Mouse (Mus musculus) liver, adult 2 months (tissue): ENCODE data around the gene Zfp423. TPM values are rescaled to one million over a fixed set of nuclear protein-coding genes. Genes with fewer than 3 reads are reported as not detected.
A peak's percentile ranks its signal among the peaks of the same experiment; 100 is the strongest.

ENCODE experiments used
- DNase-seq: peaks from one replicate; pipeline ENCODE4 v3.0.0-alpha.2; 2011; ENCODE audit warnings: low read depth, low spot score; ENCODE audit errors: extremely low read depth
- H3K27ac ChIP-seq: fragments of 200-500 bp; replicated peaks from 2 replicates; pipeline ENCODE4 v1.5.1; 2012; ENCODE audit warnings: low read depth, mild to moderate bottlenecking, control low read depth, inconsistent platforms, low read length; ENCODE audit not compliant: insufficient read depth
- H3K27me3 ChIP-seq: fragments of 200-500 bp; 2 replicates; pipeline ENCODE4 v1.6.1; 2012; ENCODE audit warnings: mild to moderate bottlenecking, moderate library complexity, low read length, inconsistent platforms; ENCODE audit not compliant: control insufficient read depth, insufficient read depth
- H3K36me3 ChIP-seq: fragments of 200-500 bp; 2 replicates; pipeline ENCODE4 v1.6.1; 2012; ENCODE audit warnings: low read length, inconsistent platforms; ENCODE audit not compliant: control insufficient read depth, insufficient read depth
- H3K4me1 ChIP-seq: fragments of 200-500 bp; 2 replicates; pipeline ENCODE4 v1.6.1; 2011; ENCODE audit warnings: low read length; ENCODE audit not compliant: control insufficient read depth, insufficient read depth
- H3K4me3 ChIP-seq: fragments of 200-500 bp; 2 replicates; pipeline ENCODE4 v1.5.1; 2011; ENCODE audit warnings: low read depth, mild to moderate bottlenecking, control low read depth, low read length, moderate library complexity; ENCODE audit not compliant: insufficient read depth
- H3K79me2 ChIP-seq: fragments of 200-500 bp; 2 replicates; pipeline ENCODE4 v1.6.1; 2012; ENCODE audit warnings: inconsistent platforms, mild to moderate bottlenecking, low read length, moderate library complexity; ENCODE audit not compliant: control insufficient read depth, insufficient read depth
- H3K9ac ChIP-seq: fragments of 200-500 bp; 2 replicates; pipeline ENCODE4 v1.6.1; 2012; ENCODE audit warnings: low read depth, mild to moderate bottlenecking, control low read depth, inconsistent platforms, low read length
- CTCF ChIP-seq: fragments of 200-500 bp; IDR thresholded peaks from 2 replicates; pipeline ENCODE4 v1.5.1; 2011; ENCODE audit warnings: low read depth, low read length, control low read depth
- POLR2A ChIP-seq: fragments of 200-500 bp; IDR thresholded peaks from 2 replicates; pipeline ENCODE4 v1.6.1; 2011; ENCODE audit warnings: low read length, control low read depth; ENCODE audit not compliant: insufficient read depth; ENCODE audit errors: extremely low read depth
- WGBS: fragments of 180-500 bp; shearing (Covaris S2); methylation state at CpG from one replicate; pipeline ENCODE4 v1.1.7; 2018; 5-methylcytosine and 5-hydroxymethylcytosine counted together
- polyA plus RNA-seq: library from polyadenylated mRNA; depleted of rRNA; stranded (reverse); fragments of >200 nt; gene quantifications from 2 replicates; pipeline ENCODE4 v1.2.3, GENCODE M21; 2012
- total RNA-seq: library from RNA; depleted of rRNA; stranded (reverse); fragments of >200 nt; gene quantifications from 2 replicates; pipeline ENCODE4 v1.2.3, GENCODE M21; 2014

Gene Zfp423
- total and polyA plus RNA-seq, 2 experiments: 0.18 to 0.31 TPM

- 2% methylated on average over 50 of the region's 50 CpGs for WGBS
- Histone ChIP-seq H3K4me1 (no peaks in the 10 kb centered on the region), H3K4me3 (peak overlapping the region; percentile 13; the same call in 1 of the 2 replicates), H3K27ac (no peak overlapping the region), H3K27me3 (peaks cover 19% of the 10 kb centered on the region), H3K79me2 (no peaks in the 10 kb centered on the region), H3K36me3 (no peaks in the 10 kb centered on the region), H3K9ac (no peak overlapping the region)
- DNase-seq: peak; percentile 67
- TF ChIP-seq POLR2A: no peak
- TF ChIP-seq CTCF: no peak
These were observed 2.5 kb upstream of the Zfp423 start for GRCm38 (mm10) chr8:87961680-87962513.

DNA sequence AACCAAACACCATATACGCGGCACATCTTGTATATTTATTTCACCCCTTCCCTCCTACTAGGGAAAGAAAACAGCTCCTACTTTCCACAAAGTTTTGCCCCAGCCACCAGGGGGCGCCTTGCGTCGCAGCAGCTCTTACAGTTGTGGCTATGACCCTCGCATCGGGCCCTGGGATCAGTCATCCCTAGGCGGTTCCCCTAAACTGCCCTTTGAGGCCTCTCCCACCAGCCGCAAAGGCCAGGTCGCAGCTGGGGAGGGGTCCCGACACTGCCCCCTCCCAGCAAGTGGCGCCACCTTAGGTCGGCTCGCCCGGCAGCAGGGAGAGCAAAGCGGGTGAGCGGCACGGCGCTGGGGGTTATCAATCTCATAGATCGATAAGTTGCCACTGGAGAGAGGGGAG is 1.7 kb upstream of the Zfp423 start:
- Histone ChIP-seq H3K36me3 (no peaks in the 10 kb centered on the region), H3K79me2 (no peaks in the 10 kb centered on the region), H3K4me1 (no peaks in the 10 kb centered on the region), H3K9ac (no peak overlapping the region), H3K4me3 (no peak overlapping the region), H3K27me3 (peaks cover 19% of the 10 kb centered on the region), H3K27ac (no peak overlapping the region)
- WGBS: 1% methylated on average over 20 of the region's 20 CpGs
- TF ChIP-seq CTCF (peak; percentile 74), POLR2A (no peak)
- peak; percentile 45 for DNase-seq

GRCm38 (mm10) chr8:87960061-87960749 is 810 bp upstream of the Zfp423 start:
- TF ChIP-seq CTCF (peak; percentile 61), POLR2A (no peak)
- no peaks in the 10 kb centered on the region for H3K4me1 ChIP-seq
- WGBS: under 1% methylated on average over 67 of the region's 76 CpGs
- H3K79me2 ChIP-seq: no peaks in the 10 kb centered on the region
- H3K27me3 ChIP-seq: peaks cover 19% of the 10 kb centered on the region
- peak overlapping the region; percentile 69 for H3K9ac ChIP-seq
- H3K27ac ChIP-seq: 0 out of 2 replicates have a peak overlapping the region, but pooled peaks have one; percentile 12
- peak overlapping the region; percentile 62 for H3K4me3 ChIP-seq
- H3K36me3 ChIP-seq: no peaks in the 10 kb centered on the region
- no peak for DNase-seq

DNA sequence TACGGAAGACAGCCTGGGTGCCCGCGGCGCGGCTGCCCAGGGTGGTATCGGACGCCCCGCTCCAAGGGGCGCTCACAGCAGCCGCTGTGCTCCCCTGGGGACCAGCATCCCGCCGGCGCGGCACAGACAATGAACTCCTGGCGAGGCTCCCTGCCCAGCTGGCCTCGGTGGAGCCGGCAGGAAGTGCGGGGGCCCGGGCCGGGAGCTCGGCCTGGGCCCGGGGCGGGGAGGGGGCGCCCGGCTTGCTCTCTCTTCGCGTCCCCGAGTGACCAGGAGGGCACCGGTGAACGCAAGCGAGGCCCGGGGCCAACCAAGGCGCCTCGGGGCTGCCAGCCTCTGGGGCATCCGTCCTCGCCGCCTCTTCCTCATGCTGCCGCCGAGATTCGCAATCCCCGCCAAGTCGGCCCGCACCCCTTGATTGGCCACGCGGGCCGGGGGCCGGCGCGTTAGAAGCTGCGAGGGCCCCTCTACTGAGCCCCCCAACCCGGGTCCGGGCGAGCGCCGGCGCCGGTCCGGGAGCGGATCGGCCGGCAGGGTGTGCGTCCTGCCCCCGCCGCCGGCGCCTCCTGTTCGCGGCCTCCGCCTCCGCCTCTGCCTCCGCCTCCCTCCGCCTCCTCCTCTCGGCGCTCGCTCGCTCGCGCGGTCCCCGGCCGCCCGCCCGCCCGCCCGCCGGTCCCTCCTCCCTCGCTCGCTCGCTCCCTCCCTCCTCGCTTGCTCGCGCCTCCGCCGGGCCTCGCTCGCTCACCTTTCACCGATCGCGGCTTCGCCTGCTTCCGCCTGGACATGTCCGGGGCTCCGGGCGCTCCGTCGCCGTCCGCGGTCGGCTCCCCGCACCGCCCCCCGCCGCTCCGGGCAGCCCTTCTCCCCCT is 710 bp downstream of the Zfp423 start:
- TF ChIP-seq CTCF (no peak), POLR2A (0 out of 2 replicates have a peak, but pooled peaks have one; percentile 14)
- peak overlapping the region; percentile 36 for H3K27ac ChIP-seq
- H3K79me2 ChIP-seq: no peaks in the 10 kb centered on the region
- WGBS: under 1% methylated on average over 91 of the region's 115 CpGs
- DNase-seq: peak; percentile 49
- H3K27me3 ChIP-seq: peaks cover 19% of the 10 kb centered on the region
- H3K36me3 ChIP-seq: no peaks in the 10 kb centered on the region
- peak overlapping the region; percentile 84 for H3K9ac ChIP-seq
- no peaks in the 10 kb centered on the region for H3K4me1 ChIP-seq
- H3K4me3 ChIP-seq: peak overlapping the region; percentile 77

GRCm38 (mm10) chr8:87957871-87958450 is 1.4 kb downstream of the Zfp423 start:
- no peaks in the 10 kb centered on the region for H3K4me1 ChIP-seq
- no peaks in the 10 kb centered on the region for H3K36me3 ChIP-seq
- H3K9ac ChIP-seq: peak overlapping the region; percentile 77; the same call in 1 of the 2 replicates
- WGBS: 14% methylated on average over 20 of the region's 20 CpGs
- H3K79me2 ChIP-seq: no peaks in the 10 kb centered on the region
- H3K27me3 ChIP-seq: peaks cover 19% of the 10 kb centered on the region
- DNase-seq: no peak
- no peak for TF ChIP-seq CTCF
- no peak for TF ChIP-seq POLR2A
- peak overlapping the region; percentile 24; the same call in 1 of the 2 replicates for H3K27ac ChIP-seq
- H3K4me3 ChIP-seq: peak overlapping the region; percentile 68
